Mouse (Mus musculus) intestine, postnatal 0 days (tissue): Measurements from ENCODE around the gene Rfx1. TPM values are rescaled to one million over a fixed set of nuclear protein-coding genes. Genes with fewer than 3 reads are reported as not detected.
A peak's percentile ranks its signal among the peaks of the same experiment; 100 is the strongest.

ENCODE experiments used
- ATAC-seq: fragments of 200-750 bp; cut with Nextera tagmentation; 2 replicates; pipeline ENCODE4 v1.8.0; 2017; ENCODE audit warnings: mild to moderate bottlenecking, moderate TSS enrichment, moderate library complexity
- H3K27ac ChIP-seq: fragments of 300-500 bp; sonication (generic); 2 replicates; pipeline ENCODE4 v1.5.1; 2014; ENCODE audit warnings: mild to moderate bottlenecking, low read depth, low read length, moderate library complexity
- H3K27me3 ChIP-seq: fragments of 300-500 bp; sonication (generic); replicated peaks from 2 replicates; pipeline ENCODE4 v1.6.1; 2014; ENCODE audit warnings: low read length, mixed read lengths; ENCODE audit not compliant: control insufficient read depth, insufficient read depth
- H3K36me3 ChIP-seq: fragments of 300-500 bp; sonication (generic); 2 replicates; pipeline ENCODE4 v1.6.1; 2014; ENCODE audit warnings: mild to moderate bottlenecking, moderate library complexity; ENCODE audit not compliant: control insufficient read depth, insufficient read depth
- H3K4me1 ChIP-seq: fragments of 300-500 bp; sonication (generic); replicated peaks from 2 replicates; pipeline ENCODE4 v1.6.1; 2014; ENCODE audit warnings: antibody characterized with exemption, low read length, mixed read lengths; ENCODE audit not compliant: control insufficient read depth, insufficient read depth
- H3K4me2 ChIP-seq: fragments of 300-500 bp; sonication (generic); replicated peaks from 2 replicates; pipeline ENCODE4 v1.6.1; 2014; ENCODE audit warnings: low read depth, mild to moderate bottlenecking, moderate library complexity
- H3K4me3 ChIP-seq: fragments of 300-500 bp; sonication (generic); 2 replicates; pipeline ENCODE4 v1.5.1; 2014; ENCODE audit warnings: low read depth, low read length
- H3K9ac ChIP-seq: fragments of 300-500 bp; sonication (generic); 2 replicates; pipeline ENCODE4 v1.6.1; 2014; ENCODE audit warnings: mild to moderate bottlenecking, low read depth, low read length
- H3K9me3 ChIP-seq: fragments of 300-500 bp; sonication (generic); 2 replicates; pipeline ENCODE4 v1.6.1; 2016; ENCODE audit warnings: mixed run types; ENCODE audit not compliant: control insufficient read depth
- CTCF ChIP-seq: sonication (generic); IDR thresholded peaks from 2 replicates; pipeline ENCODE4 v1.5.1; 2016; ENCODE audit warnings: low read depth, mild to moderate bottlenecking, control low read depth, antibody characterized with exemption, moderate library complexity
- WGBS: fragments of 180-500 bp; shearing (Covaris S2); extraction: QIAGEN DNeasy Blood & Tissue Kit; methylation state at CpG from one replicate; pipeline ENCODE4 v1.1.7; 2014; 5-methylcytosine and 5-hydroxymethylcytosine counted together
- polyA plus RNA-seq: library from polyadenylated mRNA; unstranded; fragments of >200 nt; fragmentation: Nextera tagmentation; extraction: Ambion mirVana; gene quantifications from 2 replicates; pipeline ENCODE4 v1.2.1, GENCODE M21; 2015

Gene Rfx1
- polyA plus RNA-seq, 1 experiment from 2014 or later = 3.3 TPM

DNA sequence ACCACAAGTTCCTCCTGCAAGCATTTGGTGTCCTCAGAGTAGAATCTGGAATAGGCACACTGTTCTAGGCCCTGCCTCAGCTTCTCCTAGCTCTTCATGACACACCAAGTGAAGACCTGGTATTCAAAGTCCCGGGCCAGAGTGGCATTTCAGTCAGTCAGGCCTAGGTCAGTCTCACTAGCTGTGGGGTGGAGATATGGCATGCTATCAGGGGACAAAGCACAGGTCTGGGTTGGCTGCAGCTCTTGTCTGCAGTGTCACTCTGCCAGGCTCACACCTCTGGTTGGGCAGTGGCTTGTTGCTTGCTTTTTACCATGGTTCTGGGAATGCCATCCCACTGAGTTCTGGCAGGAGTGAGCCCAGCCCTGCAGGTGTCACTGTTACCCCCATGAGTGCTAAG is 9.8 kb downstream of the Rfx1 start:
- Histone ChIP-seq H3K36me3 (peaks cover 35% of the 10 kb centered on the region), H3K9ac (no peak overlapping the region), H3K4me1 (no peaks in the 10 kb centered on the region), H3K27me3 (no peaks in the 10 kb centered on the region), H3K4me3 (no peak overlapping the region), H3K4me2 (no peak overlapping the region), H3K27ac (no peak overlapping the region), H3K9me3 (no peaks in the 10 kb centered on the region)
- 94% methylated on average over 1 of the region's 1 CpGs for WGBS
- TF ChIP-seq CTCF = no peak
- no peak for ATAC-seq

DNA sequence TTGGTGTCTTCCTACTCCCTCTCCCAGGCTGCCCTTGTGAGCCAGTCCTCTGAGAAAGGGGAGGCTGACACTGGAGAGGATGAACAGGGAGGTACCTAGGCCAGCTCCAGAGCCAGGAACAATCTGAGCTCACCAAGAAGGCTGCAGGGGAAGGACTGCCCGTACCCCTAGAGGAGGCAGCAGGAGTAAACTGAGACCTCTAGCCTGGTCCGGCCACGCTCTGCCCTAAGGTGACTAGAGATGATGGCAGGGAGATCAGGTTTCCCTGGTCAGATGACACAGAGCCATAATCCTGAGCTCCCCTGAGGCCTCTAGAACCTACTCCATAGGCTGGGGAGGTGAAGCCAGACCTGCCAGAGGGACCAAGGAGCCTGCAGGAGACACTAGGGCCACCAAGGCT is 10.2 kb downstream of the Rfx1 start:
- H3K9ac ChIP-seq = no peak overlapping the region
- 89% methylated on average over 3 of the region's 3 CpGs for WGBS

DNA sequence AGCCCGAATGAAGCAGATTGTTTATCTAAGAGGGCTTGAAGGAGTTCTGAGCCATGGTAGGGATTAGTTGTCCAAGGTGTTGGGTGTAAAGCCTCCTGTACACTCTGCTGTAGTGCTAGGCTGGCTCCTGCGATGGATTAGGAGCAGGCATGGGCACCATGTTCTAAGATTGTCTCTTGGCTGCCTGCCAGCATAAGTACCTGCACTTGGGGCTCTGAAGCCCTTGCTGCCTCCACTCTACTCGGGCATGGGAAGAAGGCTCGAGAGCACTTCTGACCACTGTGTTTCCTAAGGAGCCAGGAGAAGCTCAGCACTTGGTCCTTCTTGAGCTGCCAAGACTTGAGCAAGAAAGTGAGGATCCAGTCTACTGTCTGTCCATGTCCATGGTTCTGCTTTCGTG is 12.6 kb downstream of the Rfx1 start:
- Histone ChIP-seq H3K9ac (no peak overlapping the region), H3K27me3 (no peaks in the 10 kb centered on the region), H3K27ac (no peak overlapping the region), H3K4me1 (no peaks in the 10 kb centered on the region), H3K4me2 (no peak overlapping the region), H3K36me3 (peaks cover 58% of the 10 kb centered on the region), H3K9me3 (no peaks in the 10 kb centered on the region), H3K4me3 (no peak overlapping the region)
- TF ChIP-seq CTCF = no peak
- ATAC-seq = no peak
- 66% methylated on average over 5 of the region's 5 CpGs for WGBS

More for the DNA sequence above, 10.2 kb downstream of the Rfx1 start:
- no peaks in the 10 kb centered on the region for H3K4me1 ChIP-seq
- no peak for TF ChIP-seq CTCF
- no peak for ATAC-seq
- H3K9me3 ChIP-seq = no peaks in the 10 kb centered on the region
- no peak overlapping the region for H3K27ac ChIP-seq
- no peak overlapping the region for H3K4me2 ChIP-seq
- H3K27me3 ChIP-seq = no peaks in the 10 kb centered on the region
- peaks cover 39% of the 10 kb centered on the region for H3K36me3 ChIP-seq
- no peak overlapping the region for H3K4me3 ChIP-seq

DNA sequence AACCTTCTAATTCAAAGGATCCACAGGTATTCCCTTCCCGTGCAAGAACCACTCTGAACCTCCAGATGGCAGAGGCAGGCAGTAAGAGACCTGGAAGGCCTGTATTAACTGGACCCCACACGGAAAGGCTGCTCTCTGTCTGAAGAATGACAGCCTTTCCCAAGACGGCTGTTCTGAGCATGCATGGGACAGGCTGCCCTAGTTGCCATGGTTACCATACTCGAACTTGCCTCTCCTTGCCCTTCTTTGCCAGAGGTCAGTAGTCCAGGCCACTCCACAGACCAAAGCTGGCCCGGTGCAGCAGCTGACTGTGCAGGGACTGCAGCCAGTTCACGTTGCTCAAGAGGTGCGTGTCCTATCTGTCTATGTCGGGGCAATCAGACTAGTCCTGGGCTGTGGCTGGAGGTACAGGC is 17.2 kb downstream of the Rfx1 start:
- Histone ChIP-seq H3K4me3 (no peak overlapping the region), H3K4me2 (no peak overlapping the region), H3K27me3 (no peaks in the 10 kb centered on the region), H3K4me1 (no peaks in the 10 kb centered on the region), H3K27ac (no peak overlapping the region; the same call in 1 of the 2 replicates), H3K9ac (no peak overlapping the region), H3K9me3 (no peaks in the 10 kb centered on the region), H3K36me3 (peaks cover 74% of the 10 kb centered on the region)
- ATAC-seq = peak; percentile 64
- WGBS = 35% methylated on average over 8 of the region's 8 CpGs
- TF ChIP-seq CTCF = peak; percentile 56

DNA sequence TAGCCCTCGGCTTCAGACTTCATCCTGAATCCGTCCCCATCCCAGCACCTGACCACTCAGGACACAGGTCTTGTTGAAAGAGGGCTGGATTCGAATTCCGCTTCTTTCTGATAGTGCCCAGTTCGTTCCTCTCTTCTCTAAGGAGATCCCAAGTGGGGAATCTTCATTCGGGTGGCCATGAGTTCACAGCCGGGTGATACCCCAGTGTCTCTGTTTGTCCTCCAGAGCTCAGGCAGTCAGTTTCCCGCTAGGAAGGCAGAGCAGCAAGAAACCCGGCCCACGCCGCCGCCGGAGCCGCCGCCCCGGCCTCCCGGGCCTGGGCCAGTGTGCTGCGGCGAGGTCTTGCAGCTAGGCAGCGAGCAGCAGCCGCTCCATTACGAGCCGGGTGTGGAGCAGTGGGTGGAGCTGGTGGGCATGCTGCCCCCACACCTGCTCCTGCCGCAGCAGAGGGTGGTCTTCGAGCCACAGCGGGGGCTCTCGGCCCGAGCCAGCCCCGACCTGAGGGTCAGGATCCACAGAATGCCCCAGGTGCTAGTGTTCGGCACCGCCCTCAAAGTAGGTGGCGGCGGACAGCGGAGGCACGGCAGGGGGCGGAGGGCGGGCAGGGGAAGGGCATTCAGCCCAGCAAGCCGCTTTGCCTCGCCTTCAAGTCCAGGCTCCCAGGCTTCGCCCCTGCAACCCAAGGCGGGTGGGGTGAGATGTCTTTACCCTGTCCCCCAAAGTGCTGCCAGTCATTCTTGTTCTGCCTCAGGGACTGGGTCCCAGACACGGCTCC is 17.9 kb downstream of the Rfx1 start:
- no peak overlapping the region for H3K27ac ChIP-seq
- H3K9me3 ChIP-seq = no peaks in the 10 kb centered on the region
- H3K9ac ChIP-seq = no peak overlapping the region
- no peaks in the 10 kb centered on the region for H3K4me1 ChIP-seq
- H3K4me3 ChIP-seq = no peak overlapping the region
- WGBS = 59% methylated on average over 42 of the region's 42 CpGs
- H3K36me3 ChIP-seq = peaks cover 74% of the 10 kb centered on the region
- no peak overlapping the region for H3K4me2 ChIP-seq
- no peak for ATAC-seq
- no peaks in the 10 kb centered on the region for H3K27me3 ChIP-seq
- no peak for TF ChIP-seq CTCF

DNA sequence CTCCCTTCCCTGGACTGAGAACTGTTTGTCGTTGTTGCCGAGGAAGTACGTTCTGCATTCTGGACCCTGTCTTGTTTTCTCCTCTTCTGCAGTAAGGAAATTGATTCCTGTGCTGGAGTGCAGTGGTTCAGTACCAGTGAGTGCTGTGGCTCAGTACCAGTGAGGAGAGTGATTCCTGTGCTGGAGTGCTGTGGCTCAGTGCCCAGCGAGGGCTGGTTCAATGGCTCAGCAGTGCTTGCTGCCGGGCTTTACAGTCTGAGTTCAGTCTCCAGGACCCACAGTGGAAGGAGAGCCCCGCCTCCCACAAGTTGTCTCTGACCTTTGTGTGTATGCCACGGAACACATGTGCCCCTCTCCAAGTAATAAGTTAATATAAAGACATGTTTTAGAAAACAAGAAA is 20.5 kb downstream of the Rfx1 start:
- Histone ChIP-seq H3K9me3 (no peaks in the 10 kb centered on the region), H3K9ac (no peak overlapping the region), H3K27ac (no peak overlapping the region), H3K27me3 (no peaks in the 10 kb centered on the region), H3K4me2 (no peak overlapping the region), H3K4me3 (no peak overlapping the region), H3K36me3 (peaks cover 61% of the 10 kb centered on the region), H3K4me1 (no peaks in the 10 kb centered on the region)
- ATAC-seq = no peak
- 77% methylated on average over 7 of the region's 7 CpGs for WGBS
- no peak for TF ChIP-seq CTCF
